Mouse (Mus musculus): ENCODE measurements around the gene Cyp27b1.

DNA sequence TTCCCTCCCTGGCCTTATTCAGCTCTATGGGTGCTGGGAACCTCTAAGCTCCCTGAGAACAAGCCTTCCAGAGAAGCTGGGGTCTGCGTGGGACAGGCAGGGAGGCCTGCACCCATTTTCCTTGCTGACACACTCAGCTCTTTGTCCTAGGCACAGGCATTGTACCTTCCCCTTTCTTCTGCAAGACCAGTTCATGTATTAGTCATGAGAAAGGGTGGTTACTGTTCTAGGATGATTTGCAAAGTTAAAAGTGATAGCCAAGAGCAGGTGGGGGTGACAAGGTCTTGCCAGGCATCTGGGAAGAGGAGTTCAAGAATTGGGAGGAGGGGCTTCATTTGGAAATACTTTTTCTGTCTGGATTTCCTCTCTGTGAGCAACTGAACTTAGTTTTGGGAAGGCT is 46.0 kb upstream of the Cyp27b1 start:
- TF ChIP-seq POLR2A (IDR thresholded peaks at IDR 0.05; ENCODE audit: control insufficient read depth, low read depth, low read length) (no peak), CTCF (IDR thresholded peaks at IDR 0.05; ENCODE audit: control insufficient read depth, insufficient read depth, insufficient replicate concordance, low read depth, low read length) (no peak)
